Mouse (Mus musculus): ENCODE results near the gene Slc44a5. TPM values are rescaled to one million over a fixed set of nuclear protein-coding genes. Genes with fewer than 3 reads are reported as not detected.
A peak's percentile ranks its signal among the peaks of the same experiment; 100 is the strongest.

Gene Slc44a5
- polyA plus RNA-seq, 1 experiment from 2014 or later: 3.4 TPM

DNA sequence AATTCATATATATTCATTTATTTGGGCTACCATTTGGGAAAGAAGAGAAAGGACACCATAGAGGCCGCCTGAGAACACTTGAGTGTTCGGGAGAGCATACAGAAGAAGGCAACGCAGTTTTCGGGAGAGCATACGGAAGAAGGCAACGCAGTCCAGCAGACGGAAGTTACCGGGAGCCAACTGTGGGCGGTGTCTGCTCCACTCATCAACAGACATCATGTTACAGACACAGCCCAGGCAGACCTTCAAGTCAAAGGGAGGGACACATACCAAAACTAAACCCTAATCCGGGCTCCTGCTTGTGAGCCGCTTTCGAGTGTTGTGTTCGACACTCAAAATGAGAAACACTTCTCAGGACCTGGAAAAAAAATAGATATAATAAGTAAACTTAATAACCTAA lies 31.6 kb upstream of the Slc44a5 start:
- Histone ChIP-seq H3K4me1 (ENCODE audit: control insufficient read depth, insufficient read depth, low read length) (peaks cover 12% of the 10 kb centered on the region), H3K27me3 (replicated peaks; ENCODE audit: control insufficient read depth, insufficient read depth, low read length) (no peaks in the 10 kb centered on the region), H3K4me2 (ENCODE audit: low read depth, low read length) (no peak overlapping the region), H3K9ac (ENCODE audit: low read depth, low read length) (no peak overlapping the region), H3K36me3 (ENCODE audit: control insufficient read depth, insufficient read depth, low read length) (peaks cover 34% of the 10 kb centered on the region), H3K9me3 (ENCODE audit: control insufficient read depth, low read length) (no peaks in the 10 kb centered on the region), H3K4me3 (ENCODE audit: low read depth, low read length) (no peak overlapping the region), H3K27ac (replicated peaks; ENCODE audit: low read depth, low read length) (no peak overlapping the region)
- 91% methylated on average over 13 of the region's 13 CpGs for WGBS
- ATAC-seq (ENCODE audit: low read depth): no peak
- DNase-seq (ENCODE audit: low spot score): no peak

DNA sequence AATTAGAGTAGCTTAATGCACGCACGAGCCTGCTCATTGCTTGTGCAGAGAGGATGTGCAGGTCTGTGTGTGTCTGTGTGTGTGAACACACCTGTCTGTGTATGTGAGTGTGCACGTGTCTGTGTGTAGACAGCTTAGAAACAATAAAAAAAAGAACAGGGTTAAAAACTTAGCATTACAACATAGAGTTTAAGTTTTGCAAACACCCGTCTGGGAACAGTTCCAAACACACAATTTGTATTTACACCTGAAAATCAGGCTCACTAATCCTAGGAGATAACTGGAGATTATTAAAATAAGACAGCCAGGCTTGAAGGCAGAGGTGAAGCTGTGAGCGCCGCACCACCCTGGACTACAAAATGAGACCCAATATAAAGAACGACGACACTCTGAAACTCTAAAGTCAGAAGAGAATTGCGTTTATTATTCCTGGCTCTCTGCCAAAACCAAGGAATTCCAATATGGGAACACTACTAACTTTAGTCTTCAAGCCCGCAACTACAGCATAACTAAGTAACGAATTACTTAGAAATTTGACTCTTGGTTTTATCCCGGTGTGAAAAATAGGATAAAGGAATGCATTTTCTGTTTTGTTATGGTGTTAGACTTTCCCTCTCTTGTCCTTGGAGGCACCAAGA lies 30.1 kb upstream of the Slc44a5 start:
- Histone ChIP-seq H3K4me3 (ENCODE audit: low read depth, low read length) (peak overlapping the region; percentile 83), H3K4me2 (ENCODE audit: low read depth, low read length) (peak overlapping the region; percentile 68), H3K36me3 (ENCODE audit: control insufficient read depth, insufficient read depth, low read length) (peaks cover 27% of the 10 kb centered on the region), H3K27me3 (replicated peaks; ENCODE audit: control insufficient read depth, insufficient read depth, low read length) (no peaks in the 10 kb centered on the region), H3K4me1 (ENCODE audit: control insufficient read depth, insufficient read depth, low read length) (peaks cover 12% of the 10 kb centered on the region), H3K9me3 (ENCODE audit: control insufficient read depth, low read length) (no peaks in the 10 kb centered on the region), H3K27ac (replicated peaks; ENCODE audit: low read depth, low read length) (peak overlapping the region; percentile 16; the same call in 1 of the 2 replicates), H3K9ac (ENCODE audit: low read depth, low read length) (peak overlapping the region; percentile 76)
- ATAC-seq (ENCODE audit: low read depth): no peak
- 22% methylated on average over 12 of the region's 12 CpGs for WGBS
- peak; percentile 85 for DNase-seq (ENCODE audit: low spot score)

GRCm38 (mm10) chr3:153943901-153944334 lies 29.3 kb upstream of the Slc44a5 start:
- peak overlapping the region; percentile 76 for H3K9ac ChIP-seq (ENCODE audit: low read depth, low read length)
- ATAC-seq (ENCODE audit: low read depth) (peak; percentile 51), DNase-seq (ENCODE audit: low spot score) (peak; percentile 58)

DNA sequence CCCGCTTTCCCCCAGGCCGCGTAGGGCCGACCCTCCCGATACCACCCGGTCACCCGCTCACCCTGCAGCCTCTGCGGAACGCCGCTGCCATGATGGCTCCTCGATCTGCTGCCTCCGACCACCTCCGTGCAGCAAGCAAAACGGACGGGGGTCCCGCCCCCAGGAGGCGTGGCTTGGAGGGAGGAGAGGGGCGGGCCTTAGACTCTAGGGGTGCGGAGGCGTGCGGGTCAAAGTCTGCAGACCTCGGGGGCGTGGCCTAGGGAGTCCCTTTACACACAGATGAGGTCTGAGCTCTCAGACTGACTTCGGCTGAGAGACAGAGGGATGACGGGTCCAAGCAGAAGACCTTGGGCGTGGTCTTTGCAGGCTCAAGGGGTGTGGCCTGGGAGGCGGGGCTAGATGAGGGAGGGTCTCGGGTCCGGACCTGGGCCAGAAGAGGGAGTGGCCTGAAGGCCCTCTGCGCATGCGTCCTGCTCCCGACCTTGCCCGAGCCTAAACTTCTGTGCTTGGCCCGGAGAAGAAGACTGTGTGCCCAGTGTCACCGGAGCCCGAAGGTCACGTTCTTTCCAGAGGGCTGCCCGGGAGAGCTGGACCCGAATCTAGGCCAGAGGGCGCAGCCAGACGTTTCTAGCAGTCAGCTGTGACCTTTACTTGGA lies 28.8 kb upstream of the Slc44a5 start, which contains the start of gene Acadm:
Gene Acadm (minus strand): TSS at position 298 of the 656 bp plus-strand sequence.
- H3K4me2 ChIP-seq (ENCODE audit: low read depth, low read length): peak within 1 kb of the TSS; percentile 68
- H3K36me3 ChIP-seq (ENCODE audit: control insufficient read depth, insufficient read depth, low read length): 0 out of 2 replicates have a peak, but pooled peaks cover 18% of the 10 kb centered on the region
- DNase-seq (ENCODE audit: low spot score) (peak; percentile 99), ATAC-seq (ENCODE audit: low read depth) (peak; percentile 94)
- H3K9ac ChIP-seq (ENCODE audit: low read depth, low read length): peak within 1 kb of the TSS; percentile 76
- H3K27me3 ChIP-seq (replicated peaks; ENCODE audit: control insufficient read depth, insufficient read depth, low read length): no peaks in the 10 kb centered on the region
- WGBS: 0% methylated on average over 27 of the region's 41 CpGs
- peaks cover 12% of the 10 kb centered on the region for H3K4me1 ChIP-seq (ENCODE audit: control insufficient read depth, insufficient read depth, low read length)
- peak within 1 kb of the TSS; percentile 83 for H3K4me3 ChIP-seq (ENCODE audit: low read depth, low read length)
- H3K27ac ChIP-seq (replicated peaks; ENCODE audit: low read depth, low read length): peak within 1 kb of the TSS; percentile 89
- H3K9me3 ChIP-seq (ENCODE audit: control insufficient read depth, low read length): no peaks in the 10 kb centered on the region

More at GRCm38 (mm10) chr3:153943901-153944334, 29.3 kb upstream of the Slc44a5 start:
- WGBS: 0% methylated on average over 16 of the region's 19 CpGs
- Histone ChIP-seq H3K4me2 (ENCODE audit: low read depth, low read length) (peak overlapping the region; percentile 68), H3K4me1 (ENCODE audit: control insufficient read depth, insufficient read depth, low read length) (peaks cover 12% of the 10 kb centered on the region), H3K36me3 (ENCODE audit: control insufficient read depth, insufficient read depth, low read length) (peaks cover 19% of the 10 kb centered on the region; the same call in 1 of the 2 replicates), H3K4me3 (ENCODE audit: low read depth, low read length) (peak overlapping the region; percentile 83), H3K27ac (replicated peaks; ENCODE audit: low read depth, low read length) (peak overlapping the region; percentile 89), H3K27me3 (replicated peaks; ENCODE audit: control insufficient read depth, insufficient read depth, low read length) (no peaks in the 10 kb centered on the region), H3K9me3 (ENCODE audit: control insufficient read depth, low read length) (no peaks in the 10 kb centered on the region)

DNA sequence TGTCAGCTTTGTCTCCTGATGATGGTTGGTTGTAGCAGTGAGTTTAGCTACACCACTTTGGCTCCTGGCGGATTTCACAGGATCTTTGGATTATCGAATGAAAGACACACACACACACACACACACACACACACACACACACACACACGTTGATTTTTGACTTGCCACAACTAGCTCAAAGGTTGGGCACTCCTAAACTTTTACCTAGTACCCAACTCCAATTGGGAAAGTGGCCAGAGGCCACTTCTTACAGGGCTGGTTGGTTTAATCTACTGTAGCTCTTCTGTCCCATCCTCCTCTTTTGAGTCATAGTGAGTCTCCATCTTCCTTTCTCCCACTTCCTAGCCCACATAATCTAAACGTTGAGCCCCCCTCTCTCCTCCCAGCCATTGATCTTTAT lies 26.0 kb upstream of the Slc44a5 start:
- Histone ChIP-seq H3K27ac (replicated peaks; ENCODE audit: low read depth, low read length) (no peak overlapping the region), H3K4me2 (ENCODE audit: low read depth, low read length) (no peak overlapping the region), H3K9ac (ENCODE audit: low read depth, low read length) (no peak overlapping the region), H3K36me3 (ENCODE audit: control insufficient read depth, insufficient read depth, low read length) (no peaks in the 10 kb centered on the region), H3K27me3 (replicated peaks; ENCODE audit: control insufficient read depth, insufficient read depth, low read length) (no peaks in the 10 kb centered on the region), H3K9me3 (ENCODE audit: control insufficient read depth, low read length) (no peaks in the 10 kb centered on the region), H3K4me3 (ENCODE audit: low read depth, low read length) (no peak overlapping the region), H3K4me1 (ENCODE audit: control insufficient read depth, insufficient read depth, low read length) (peaks cover 12% of the 10 kb centered on the region)
- DNase-seq (ENCODE audit: low spot score): no peak
- 77% methylated on average over 4 of the region's 4 CpGs for WGBS
- ATAC-seq (ENCODE audit: low read depth): no peak

DNA sequence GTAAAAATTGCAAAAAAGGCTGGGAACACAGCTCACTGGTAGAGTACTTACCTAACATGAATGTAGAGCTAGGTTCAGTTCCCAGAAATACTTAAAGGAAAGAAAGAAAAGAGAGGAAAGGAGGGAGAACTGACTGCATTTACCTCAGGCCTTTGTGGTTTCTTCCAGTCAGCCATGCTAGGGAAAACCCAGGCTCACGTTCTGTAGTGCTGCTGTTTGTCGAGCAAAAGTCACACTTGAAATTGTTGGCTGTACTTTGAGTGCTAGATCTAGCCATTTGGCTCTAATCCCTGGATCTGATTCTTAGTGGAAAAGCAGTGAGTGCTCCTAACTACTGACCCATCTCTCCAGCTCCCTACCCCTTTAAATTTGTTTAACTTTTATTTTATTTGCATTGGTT lies 25.1 kb upstream of the Slc44a5 start:
- Histone ChIP-seq H3K27me3 (replicated peaks; ENCODE audit: control insufficient read depth, insufficient read depth, low read length) (no peaks in the 10 kb centered on the region), H3K9me3 (ENCODE audit: control insufficient read depth, low read length) (no peaks in the 10 kb centered on the region), H3K4me1 (ENCODE audit: control insufficient read depth, insufficient read depth, low read length) (peaks cover 4% of the 10 kb centered on the region; the same call in 1 of the 2 replicates), H3K4me2 (ENCODE audit: low read depth, low read length) (no peak overlapping the region), H3K9ac (ENCODE audit: low read depth, low read length) (no peak overlapping the region), H3K36me3 (ENCODE audit: control insufficient read depth, insufficient read depth, low read length) (no peaks in the 10 kb centered on the region), H3K4me3 (ENCODE audit: low read depth, low read length) (no peak overlapping the region), H3K27ac (replicated peaks; ENCODE audit: low read depth, low read length) (no peak overlapping the region)
- ATAC-seq (ENCODE audit: low read depth): no peak
- 54% methylated on average over 2 of the region's 2 CpGs for WGBS
- no peak for DNase-seq (ENCODE audit: low spot score)

DNA sequence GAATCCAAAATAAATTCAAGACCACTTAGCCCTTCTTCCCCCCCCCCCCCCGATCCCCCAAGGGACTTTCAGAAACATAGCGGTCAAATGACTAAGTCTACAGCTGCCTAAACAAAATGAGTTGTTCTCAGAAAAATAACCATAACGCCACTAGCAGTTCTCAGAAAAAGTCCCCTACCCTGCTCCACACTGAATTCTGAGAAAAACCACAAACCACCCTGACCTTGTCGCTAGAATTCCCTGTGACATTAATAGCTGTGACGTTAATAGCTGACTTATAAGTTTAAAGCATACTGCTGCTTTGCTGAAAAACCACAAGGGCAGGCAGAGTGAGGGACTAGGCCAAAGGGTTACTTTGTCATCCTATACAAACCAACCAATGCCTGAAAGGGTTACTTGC lies 15.3 kb upstream of the Slc44a5 start:
- Histone ChIP-seq H3K4me3 (ENCODE audit: low read depth, low read length) (no peak overlapping the region), H3K27ac (replicated peaks; ENCODE audit: low read depth, low read length) (no peak overlapping the region), H3K36me3 (ENCODE audit: control insufficient read depth, insufficient read depth, low read length) (no peaks in the 10 kb centered on the region), H3K4me1 (ENCODE audit: control insufficient read depth, insufficient read depth, low read length) (no peaks in the 10 kb centered on the region), H3K9me3 (ENCODE audit: control insufficient read depth, low read length) (no peaks in the 10 kb centered on the region), H3K27me3 (replicated peaks; ENCODE audit: control insufficient read depth, insufficient read depth, low read length) (no peaks in the 10 kb centered on the region), H3K9ac (ENCODE audit: low read depth, low read length) (no peak overlapping the region), H3K4me2 (ENCODE audit: low read depth, low read length) (no peak overlapping the region)
- no peak for DNase-seq (ENCODE audit: low spot score)
- no peak for ATAC-seq (ENCODE audit: low read depth)
- WGBS: 79% methylated on average over 5 of the region's 5 CpGs

DNA sequence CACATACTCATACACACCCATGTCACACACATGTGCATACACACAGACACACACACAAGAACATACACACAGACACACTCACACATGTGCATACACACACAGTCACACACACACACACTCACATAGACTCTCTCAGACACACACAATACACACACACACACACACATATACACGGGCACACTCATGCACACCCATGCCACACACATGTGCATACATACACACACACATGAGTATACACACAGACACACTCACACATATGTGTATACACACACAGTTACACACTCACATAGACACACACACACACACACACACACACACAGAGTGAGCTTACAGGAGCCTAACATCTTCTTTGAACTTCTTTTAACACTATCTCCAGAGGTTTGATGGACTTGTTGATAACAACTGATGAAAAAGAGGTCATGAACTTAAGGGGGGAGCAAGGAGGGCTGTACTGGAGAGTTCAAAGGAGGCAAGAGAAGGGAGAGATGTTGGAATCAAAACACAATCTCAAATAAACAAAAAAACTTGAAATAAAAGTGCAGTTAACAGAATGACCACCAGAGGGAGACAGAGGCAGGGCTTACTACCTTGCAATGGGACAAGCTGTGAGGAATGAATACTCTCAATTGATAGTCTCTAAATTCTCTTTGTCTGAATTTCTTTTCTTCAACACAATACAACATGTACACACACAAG lies 14.1 kb upstream of the Slc44a5 start:
- 81% methylated on average over 1 of the region's 1 CpGs for WGBS

More for the DNA sequence above, 14.1 kb upstream of the Slc44a5 start:
- Histone ChIP-seq H3K4me3 (ENCODE audit: low read depth, low read length) (no peak overlapping the region), H3K27ac (replicated peaks; ENCODE audit: low read depth, low read length) (no peak overlapping the region), H3K9ac (ENCODE audit: low read depth, low read length) (no peak overlapping the region), H3K27me3 (replicated peaks; ENCODE audit: control insufficient read depth, insufficient read depth, low read length) (no peaks in the 10 kb centered on the region), H3K36me3 (ENCODE audit: control insufficient read depth, insufficient read depth, low read length) (no peaks in the 10 kb centered on the region), H3K4me2 (ENCODE audit: low read depth, low read length) (no peak overlapping the region), H3K9me3 (ENCODE audit: control insufficient read depth, low read length) (no peaks in the 10 kb centered on the region), H3K4me1 (ENCODE audit: control insufficient read depth, insufficient read depth, low read length) (no peaks in the 10 kb centered on the region)
- ATAC-seq (ENCODE audit: low read depth) (no peak), DNase-seq (ENCODE audit: low spot score) (peak; percentile 31)
